Mouse (Mus musculus) CD4-positive, CD25-positive, alpha-beta regulatory T cell, adult 4 months (primary cell): Measurements from ENCODE around the gene Arhgap8. TPM values are rescaled to one million over a fixed set of nuclear protein-coding genes. Genes with fewer than 3 reads are reported as not detected.

ENCODE experiments used
- ATAC-seq: one replicate; pipeline ENCODE4 v1.8.0; 2017
- polyA plus RNA-seq, 2 experiments: library from polyadenylated mRNA; unstranded; fragments of 100-300 nt; shearing (Covaris generic); gene quantifications; one replicate each; pipeline ENCODE4 v1.2.1; 2017

Gene Arhgap8
- polyA plus RNA-seq, result not detected

DNA sequence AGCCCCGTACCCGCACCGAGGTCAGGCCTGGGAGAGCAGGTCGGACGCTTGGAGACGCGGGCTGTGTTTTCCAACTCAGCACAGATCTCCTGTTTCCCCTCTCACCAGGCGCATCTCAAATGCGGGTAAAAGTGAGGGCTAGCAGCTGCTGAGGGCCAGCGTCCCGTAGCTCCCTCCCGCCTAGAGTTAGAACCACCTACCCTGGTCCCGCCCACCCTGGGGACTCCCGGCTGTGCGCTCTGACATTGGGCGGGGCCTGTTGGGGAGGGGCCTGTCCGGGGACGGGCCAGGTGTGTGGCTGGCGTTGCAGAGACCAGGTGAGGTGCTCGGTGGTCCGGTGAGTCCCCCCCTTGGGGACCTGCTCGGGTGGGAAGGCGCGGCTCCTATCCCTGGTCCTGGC lies at the start of gene Arhgap8:
Gene Arhgap8 (plus strand): TSS at position 262 of the 400 bp plus-strand sequence.
- ATAC-seq, result no peak

DNA sequence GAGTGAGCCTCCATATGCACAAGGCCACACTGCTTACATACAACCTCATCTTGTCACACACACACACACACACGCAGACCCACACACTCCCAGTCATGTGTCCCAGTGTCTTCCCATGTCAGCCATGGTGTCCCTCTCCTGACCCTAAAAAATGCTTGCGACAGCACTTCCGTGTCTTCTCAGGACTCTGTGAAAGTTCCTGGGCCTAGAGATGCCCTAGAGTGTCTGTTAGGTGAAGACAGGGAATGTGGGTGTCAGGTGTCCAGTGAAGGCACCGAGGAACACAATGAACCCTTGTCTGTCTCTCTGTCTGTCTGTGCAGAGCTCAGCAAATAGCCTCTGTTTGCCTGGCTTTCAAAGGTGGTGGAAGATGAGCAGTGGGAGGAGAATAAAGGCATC lies 49.2 kb upstream of the Arhgap8 start:
- no peak for ATAC-seq

DNA sequence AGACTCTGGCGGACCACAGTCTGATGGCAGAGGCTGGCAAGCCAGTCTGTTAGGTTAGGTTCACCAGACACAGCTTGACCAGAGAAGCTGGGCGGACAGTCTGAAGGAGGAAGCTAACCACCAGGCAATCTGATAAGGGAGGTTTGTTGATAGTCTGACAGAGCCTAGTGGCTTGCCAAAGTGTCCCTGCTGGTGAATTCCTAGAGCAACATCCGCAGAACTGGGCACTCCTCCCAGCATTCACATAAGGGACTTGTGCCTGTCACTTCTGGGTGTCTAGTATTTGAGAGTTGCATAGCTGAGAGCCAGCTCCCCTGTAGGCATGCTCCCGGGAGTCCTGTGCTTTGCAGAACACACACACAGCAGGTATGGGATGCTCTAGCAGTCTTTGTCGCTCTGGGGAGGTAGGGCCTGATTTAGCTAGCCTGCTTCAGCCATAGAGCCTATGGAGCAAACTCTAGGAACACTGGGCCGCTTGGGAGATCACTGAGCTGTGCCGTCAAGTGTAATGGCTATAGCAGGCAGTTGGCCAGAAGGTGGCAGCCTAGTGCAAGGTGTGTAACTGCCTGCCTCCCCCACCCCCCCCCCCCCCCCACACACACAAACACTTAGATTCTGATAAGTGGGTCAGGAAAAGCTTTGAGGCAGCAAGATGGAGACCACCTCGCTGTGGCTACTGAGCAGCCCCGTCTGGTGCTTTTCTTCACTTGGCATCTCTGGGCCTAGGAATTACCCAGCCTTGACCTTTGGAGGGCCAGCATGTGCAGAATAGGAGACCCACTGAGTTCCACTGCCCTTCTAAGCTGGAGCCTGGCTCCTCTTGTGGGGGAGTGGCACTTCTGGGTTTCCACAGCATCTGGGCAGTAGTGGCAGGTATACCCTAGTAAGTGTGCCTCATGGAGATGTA lies 48.2 kb upstream of the Arhgap8 start:
- ATAC-seq, result no peak

DNA sequence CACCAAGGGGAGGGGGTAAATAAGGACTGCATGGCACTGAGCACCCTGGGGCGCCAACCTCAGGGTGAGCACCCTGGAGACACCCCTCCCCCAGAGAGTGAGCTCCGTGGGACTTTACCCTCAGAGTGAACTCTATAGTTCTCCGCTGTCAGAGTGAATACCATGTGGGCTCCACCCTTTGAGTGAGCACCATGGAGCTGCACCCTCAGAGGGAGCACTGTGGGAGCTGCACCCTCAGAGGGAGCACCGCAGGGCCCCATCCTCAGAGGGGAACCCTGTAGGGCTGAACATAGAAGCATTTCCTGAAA lies 47.6 kb upstream of the Arhgap8 start:
- no peak for ATAC-seq

DNA sequence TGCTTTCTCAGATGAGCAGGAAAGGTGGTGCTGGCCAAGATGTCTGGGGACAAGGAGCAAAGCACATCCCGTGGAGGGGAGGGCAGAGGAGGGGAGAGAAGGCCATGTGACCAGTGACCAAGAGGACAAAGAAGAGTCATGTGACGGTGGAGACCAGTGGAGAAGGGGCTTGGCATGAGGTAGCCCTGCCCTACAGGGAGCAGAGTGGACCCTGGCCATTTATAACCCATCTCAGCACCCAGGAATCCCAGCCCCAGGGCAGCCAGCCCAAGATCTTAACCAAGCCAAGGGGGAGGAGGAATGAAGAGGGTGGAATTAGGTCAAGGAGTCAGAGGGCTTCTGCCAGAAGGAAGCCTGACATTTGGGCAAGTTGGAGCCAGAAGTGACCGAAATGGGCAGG lies 47.2 kb upstream of the Arhgap8 start:
- ATAC-seq, result no peak

DNA sequence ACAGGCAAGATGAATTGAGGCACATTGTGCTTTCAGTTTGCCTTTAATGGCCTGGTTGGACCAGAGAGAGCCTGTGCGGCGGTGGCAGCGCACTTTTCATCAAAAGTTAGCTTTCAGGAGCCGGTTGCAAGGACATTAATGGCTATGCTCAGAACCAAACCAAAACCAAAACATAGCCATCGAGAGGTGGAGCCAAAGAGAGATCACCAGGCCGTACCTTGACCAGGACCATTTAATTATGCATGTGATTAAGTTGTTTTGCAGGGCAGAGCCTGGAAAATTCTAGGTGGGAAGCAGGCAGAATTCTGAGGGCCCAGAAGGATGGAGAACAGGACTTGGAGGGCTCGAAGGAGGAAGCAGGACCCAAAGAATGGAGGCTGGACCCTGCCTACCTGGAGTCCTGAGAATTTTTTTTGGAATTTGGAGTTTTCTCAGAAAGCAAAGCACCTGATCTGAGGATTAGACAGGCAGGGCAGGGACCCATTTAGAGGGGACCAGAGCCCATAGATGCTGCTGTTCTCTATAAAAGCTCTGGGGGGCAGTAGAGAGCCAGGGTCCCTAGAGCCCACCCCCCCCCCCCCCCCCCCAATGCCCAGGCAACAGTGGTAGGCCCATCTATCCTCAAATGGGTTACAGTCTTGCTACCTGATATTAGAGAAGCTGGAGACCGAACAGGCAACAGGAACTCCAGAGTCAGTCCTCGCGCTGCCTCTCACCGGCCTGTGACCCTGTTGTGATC lies 45.4 kb upstream of the Arhgap8 start:
- ATAC-seq, result no peak

DNA sequence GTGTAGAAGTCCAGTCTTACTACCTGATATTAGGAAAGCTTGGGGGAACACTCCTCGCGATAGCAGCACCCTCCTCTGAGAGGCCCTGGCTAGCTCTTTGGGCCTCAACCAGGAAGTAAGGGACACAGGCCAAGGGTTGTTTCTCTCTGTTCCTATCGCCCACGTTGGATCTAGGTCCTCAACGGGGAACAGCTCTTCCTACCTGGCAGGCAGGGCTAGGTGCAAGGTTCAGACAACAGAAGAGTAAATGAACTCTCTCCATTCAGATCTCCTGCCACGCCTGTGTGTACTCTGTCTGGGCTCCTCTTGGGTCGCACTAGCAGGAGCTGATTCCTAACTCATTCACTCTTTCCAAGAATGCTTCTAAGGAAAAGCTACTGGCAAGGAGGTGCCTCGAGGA lies 44.5 kb upstream of the Arhgap8 start:
- no peak for ATAC-seq

DNA sequence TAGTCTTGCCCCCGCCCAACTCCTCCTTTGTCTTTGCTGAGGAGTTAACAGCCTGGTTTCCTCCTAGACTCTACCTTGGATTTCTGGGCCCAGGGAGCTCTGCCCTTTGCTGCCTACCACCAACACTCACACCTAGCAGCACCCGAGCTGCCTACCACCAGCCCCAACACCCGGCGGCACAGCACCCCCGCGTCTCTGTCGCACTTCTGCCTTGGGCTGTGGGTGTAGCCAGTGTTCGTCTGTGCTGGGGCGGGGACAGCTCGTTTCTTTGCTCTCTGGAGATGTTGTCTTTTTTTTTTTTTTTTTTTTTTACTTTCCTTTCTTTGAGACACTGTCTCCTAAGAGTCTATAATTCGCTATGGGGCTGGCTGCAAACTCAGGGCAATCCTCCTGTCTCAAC lies 41.9 kb upstream of the Arhgap8 start:
- no peak for ATAC-seq

DNA sequence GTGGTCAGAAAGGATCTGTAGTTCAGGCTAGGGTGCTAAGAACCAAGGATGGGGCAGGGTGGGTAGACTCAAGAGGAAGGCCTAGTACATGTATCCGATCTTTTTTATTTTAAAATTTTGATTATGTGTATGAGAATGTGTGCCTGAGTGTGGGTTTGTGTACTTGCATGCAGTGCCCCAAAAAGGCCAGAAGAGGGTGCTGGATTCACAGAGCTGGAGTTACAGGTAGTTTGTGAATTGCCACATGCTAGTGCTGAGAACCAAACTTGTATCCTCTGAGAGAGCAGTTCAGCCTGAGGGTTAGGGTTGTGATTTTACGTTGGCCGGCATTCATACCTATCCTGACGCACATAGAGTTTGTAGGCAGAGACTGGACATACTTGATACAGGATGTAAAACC lies 40.8 kb upstream of the Arhgap8 start:
- ATAC-seq, result no peak

DNA sequence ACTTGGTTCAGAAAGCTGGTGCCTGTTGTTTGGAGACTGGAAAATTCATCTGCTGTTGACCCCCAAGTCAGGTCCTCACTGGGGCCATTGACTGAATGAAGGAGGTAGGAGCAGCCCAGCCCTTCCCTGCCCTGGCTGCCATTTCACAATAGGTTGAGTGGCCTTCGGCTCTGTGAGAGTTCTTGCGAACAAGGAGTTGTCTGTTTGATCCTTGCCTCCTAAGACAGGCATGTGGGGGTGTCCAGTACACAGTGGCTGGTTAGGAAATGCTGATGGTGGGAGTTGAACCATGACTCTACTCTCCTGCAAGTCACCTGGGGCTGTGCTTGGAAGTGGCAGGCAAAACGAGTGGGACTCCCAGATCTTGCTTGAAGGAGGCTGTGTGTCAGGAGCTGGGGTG lies 40.1 kb upstream of the Arhgap8 start:
- no peak for ATAC-seq

DNA sequence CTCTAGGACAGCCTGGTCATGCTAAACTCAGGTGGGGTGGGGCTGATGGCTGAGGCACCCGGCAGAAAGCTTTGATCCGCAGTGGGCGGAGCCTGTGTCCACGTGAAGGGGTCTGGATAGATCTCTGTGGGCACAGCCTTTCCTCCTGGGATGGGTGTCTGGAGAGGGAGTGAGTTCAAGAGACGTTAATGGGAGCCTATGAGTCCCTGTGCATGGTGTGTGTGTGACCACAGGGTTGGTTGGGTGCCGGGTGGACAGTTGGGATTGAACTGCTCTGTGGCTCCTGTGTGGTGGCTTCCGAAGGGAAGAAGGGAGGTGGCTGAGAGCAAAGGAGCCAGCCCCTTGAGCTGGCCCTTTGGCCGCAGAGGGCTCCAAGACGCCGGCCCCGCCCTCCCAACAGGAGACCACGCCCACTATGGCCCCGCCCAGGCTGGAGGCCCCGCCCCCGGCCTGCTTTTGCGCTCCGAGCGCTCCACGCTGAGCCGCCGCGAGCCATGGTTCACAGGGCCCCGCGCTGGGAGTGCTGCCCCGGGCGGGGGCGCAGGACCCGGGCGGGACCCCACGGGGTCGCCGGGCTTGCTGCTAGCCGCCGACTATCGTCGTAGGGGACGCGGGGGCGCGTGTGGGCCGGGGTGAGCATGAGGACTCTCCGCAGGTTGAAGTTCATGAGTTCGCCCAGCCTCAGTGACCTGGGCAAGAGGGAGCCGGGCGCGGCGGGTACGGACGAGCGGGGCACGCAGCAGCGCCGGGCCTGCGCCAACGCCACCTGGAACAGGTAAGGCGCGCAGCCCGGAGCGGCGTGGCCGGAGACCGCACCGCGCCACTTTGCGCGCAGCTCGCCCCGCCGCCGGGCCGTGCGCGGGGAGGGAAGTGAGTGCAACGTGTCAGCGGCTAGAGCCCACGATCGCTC lies 39.1 kb upstream of the Arhgap8 start:
- ATAC-seq, result no peak

DNA sequence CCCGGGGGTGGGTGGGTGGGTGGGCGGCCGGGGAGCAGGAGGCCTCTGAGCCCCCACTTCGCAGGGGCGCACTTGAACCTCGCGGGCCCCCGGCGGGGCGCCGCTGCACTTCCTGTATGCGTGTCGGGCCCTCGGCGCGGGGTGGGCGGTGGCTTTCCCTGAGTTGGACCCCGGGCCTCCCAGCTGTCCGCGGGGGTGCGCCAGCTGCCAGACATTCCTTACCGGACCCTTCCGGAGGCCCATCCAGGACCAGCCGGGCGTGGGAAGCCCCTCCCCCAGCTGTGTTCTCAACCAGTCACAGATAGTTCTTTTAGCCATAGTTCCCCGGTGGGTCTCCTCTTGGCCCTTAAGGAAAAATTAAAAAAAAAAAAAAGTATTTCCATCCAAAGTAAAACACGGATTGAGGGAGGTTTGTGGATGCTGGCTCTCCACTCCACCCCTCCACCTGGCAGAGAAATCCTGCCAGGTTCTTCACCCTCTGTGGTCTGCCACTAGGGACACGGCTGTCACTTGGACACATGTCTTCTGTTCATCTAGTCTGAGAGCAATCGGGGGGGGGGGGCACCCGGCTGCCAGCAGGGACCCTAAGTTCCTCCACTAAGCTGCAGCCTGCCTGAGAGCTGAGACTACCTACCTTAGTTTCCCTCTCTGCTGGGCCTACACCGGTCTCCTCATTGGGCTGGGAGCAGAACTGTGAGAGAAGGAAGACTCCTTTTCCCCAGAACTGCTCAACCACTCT lies 38.2 kb upstream of the Arhgap8 start:
- ATAC-seq, result no peak

DNA sequence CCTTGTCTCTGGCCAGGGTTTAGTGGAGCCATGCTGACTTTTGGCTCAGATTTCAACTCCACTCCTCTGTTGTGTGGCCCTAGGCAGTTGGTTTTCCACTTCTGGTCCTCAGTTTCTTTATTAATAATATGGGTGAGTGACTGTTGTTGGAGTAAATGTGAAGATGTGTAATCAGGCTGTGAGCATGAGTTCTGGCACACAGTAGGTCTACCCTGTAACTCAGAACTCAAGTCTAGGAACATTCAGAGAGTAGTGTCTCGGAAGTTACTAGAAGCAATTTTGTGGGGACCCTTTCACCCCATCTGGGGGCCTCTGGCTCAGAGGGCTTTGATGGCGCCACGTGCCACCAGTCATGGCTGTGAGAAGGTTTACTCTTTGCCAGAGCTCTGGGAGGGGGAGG lies 37.6 kb upstream of the Arhgap8 start:
- no peak for ATAC-seq

DNA sequence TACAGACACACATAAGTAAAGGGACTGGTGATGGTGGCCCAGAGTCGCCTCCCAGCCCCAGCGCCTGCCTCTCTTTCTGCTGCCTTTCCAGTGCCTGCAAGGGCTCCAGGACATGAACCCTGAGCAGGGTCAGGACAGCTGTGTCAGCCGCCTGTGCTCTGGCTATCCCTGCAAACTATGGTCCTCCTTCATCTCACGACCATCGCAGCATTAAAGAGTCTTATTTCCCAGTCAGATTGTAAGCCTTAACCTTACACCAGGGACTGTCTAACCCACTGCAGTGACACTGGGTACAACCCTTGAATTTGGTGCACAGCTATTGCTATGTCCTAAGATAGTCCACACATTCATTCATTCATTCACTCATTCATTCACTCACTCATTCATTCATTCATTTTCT lies 37.0 kb upstream of the Arhgap8 start:
- ATAC-seq, result no peak

DNA sequence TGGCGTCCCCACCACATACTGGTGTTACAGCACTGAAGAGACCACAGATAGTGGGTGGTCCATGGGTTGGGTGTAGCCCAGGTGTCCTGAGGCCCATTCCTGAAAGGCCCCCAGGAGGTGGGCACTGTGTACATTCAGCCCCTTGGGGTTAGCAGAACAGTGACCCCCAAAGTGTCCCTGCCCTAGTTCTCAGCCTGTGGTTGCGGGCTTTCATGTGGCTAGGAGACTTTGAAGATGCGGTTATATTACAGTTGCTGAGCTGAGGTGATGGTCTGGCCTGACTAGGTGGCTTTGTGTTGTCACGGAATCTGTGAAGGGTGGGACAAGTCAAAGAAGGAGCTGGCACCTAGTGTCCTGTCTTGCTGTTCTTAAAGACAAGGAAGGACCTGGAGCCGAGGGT lies 35.3 kb upstream of the Arhgap8 start:
- ATAC-seq, result no peak

DNA sequence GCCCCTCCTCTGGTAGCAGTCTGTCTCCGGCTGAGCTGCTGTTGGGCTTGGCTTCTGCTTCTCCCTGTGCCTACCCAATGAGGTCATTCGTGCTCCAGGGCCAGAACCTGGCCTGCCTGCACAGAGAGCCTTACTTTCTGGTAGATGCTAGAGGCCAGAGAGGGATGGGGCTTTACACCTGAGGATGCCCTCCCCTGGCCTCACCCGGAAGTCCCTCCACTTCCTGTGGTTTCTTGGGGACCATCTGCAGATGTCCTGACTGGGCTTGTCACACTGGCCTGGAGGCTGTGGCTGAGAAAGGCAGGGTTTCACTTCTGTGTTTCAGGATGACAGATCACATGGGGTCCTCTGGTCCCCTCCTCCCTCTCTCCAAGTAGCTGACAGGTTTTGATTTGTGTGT lies 34.4 kb upstream of the Arhgap8 start:
- ATAC-seq, result no peak

DNA sequence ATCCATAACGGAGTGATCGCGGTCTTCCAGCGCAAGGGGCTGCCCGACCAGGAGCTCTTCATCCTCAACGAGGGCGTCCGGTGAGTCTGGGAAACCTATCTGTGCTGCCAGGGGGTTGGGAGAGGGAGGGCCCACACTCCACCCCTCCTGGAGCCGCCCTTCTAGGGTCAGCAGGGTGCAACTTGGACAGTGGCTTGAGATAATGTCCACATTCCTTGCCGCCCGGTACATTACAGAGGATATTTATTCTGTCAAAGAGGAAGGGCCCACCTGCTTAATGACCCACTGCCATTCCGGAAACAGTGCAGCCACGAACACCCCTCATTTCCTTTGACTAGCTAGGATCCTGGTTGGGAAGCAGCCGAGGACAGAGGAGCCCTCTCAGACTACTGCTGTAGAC lies 31.9 kb upstream of the Arhgap8 start:
- no peak for ATAC-seq

DNA sequence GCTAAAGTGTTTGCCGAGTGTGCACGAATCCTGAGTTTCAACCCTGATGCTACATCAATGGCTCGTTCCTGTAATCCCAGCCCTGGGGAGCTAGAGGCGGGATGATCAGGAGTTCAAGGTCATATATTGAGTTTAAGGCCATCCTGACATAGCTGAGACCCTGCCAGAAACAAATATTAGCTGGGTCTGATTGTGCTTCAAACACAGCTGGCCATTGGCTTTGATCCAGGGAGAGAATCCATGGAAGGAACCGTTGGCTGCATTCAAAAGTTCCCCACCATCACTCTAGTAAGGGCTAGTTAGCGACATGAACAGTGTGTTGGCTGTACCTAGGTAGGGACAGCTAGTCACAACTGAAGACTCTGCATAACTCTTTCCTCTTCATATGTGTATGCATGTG lies 30.5 kb upstream of the Arhgap8 start:
- ATAC-seq, result no peak

DNA sequence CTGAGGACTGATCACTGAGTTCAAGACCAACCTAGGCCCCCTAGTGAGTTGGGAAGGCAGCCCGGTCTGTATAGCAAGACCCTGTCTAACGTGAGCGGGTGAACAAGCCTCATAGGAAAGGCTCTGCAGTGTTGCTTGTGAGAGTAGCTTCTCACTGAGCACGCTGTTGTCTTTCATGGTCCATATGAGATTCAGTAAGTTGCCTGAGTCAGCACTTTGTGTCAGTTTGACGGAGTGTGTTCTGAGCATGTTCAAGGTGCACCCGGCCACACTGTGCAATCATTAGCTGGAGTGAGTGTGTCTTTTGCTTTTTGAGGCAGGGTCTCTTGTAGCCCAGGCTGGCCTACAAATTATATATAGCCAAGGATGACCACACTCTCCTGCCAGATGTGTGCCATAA lies 28.3 kb upstream of the Arhgap8 start:
- ATAC-seq, result no peak

DNA sequence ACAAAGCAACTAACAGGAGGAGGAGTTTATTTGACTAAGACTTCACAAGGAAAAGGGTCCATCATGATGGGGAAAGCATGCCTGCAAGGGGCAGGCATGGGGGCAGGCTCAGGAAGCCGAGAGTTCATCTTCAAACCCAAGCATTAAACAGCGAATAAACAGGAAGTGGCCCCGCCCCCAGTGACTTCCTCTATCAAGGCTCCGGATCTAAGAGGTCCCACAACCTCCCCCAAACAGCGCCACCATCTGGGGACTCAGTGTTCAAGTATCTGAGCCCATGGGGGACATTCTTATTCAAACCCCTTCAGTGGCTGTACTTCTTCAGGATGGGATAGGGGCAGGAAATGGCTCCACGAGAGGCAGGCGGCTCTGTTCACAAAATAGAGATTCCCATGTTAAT lies 27.2 kb upstream of the Arhgap8 start:
- no peak for ATAC-seq

DNA sequence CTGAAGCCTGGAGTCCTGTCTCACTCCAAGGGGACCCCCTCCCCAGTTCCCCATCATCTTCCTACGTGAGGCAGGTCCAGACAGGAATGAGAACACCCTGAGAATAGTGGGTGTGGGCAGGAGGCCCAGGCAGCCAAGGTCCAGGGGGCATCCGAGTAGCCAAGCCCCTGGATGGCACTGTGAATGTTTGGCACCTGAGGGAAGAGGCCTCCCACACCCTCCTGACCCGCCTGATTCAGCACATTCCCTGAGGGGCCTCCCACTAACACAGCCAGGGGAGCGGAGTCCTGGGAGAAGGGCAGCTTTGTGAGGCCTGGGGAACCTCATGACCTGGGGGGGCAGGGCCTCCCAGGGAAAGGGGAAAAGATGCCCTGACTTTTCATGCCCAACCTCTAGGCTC lies 23.8 kb upstream of the Arhgap8 start:
- no peak for ATAC-seq

DNA sequence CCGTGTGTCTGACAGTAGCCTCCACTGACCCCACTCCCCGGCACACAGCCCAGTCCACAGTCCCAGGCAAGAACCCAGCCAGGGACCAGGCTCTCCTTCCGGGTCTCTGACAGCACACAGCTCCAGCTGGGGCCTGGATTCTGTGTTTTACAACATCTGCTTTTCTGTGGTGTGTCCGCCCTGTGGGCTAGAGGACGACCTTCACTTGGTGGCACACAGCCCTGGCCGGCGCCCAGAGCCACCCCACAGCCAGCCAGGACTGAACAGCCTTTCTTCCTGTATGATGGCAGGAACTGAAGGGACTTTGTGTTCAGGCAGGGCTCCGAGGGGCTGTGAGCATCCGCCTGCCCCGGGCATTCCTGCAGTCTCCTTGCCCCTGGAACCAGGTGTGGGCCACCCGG lies 22.2 kb upstream of the Arhgap8 start:
- no peak for ATAC-seq

DNA sequence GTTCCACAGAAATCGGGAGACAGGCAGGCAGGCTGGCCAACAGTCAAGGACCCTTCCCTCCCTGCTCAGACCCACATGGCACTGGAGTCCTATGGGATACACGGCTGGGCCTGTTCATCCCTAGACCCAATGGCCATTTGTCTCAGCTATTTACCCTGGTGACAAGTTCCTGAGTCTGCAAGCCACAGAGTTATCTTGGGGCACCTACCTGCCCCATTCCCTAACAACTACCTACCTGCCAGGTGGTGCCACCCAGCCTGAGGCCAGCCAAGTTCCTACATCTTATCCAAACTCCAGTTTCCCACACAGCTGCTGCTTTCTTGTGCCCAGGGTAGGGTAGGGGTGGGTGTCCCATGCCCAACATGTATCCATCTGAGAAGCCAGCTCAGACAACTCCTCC lies 21.7 kb upstream of the Arhgap8 start:
- ATAC-seq, result no peak
